Mouse (Mus musculus) splenic B cell, adult 2 months (primary cell): ENCODE results near the gene Gm20914.
"Not testable (repeated sequence)": the region's sequence is repeated elsewhere in the genome, so short reads cannot be mapped to it uniquely, and the experiment has no call there.

Experiments
- DNase-seq: peaks from one replicate; pipeline ENCODE4 v3.0.0-alpha.2; 2011; ENCODE audit warnings: low read depth, low spot score
- H3K27me3 ChIP-seq: 2 replicates; pipeline ENCODE4 v1.6.1; 2012; ENCODE audit warnings: mild to moderate bottlenecking, low read length, moderate library complexity, mixed read lengths; ENCODE audit not compliant: control insufficient read depth, poor library complexity, insufficient read depth, severe bottlenecking
- H3K36me3 ChIP-seq: 2 replicates; pipeline ENCODE4 v1.6.1; 2012; ENCODE audit warnings: mild to moderate bottlenecking, low read length, moderate library complexity, mixed read lengths; ENCODE audit not compliant: control insufficient read depth, poor library complexity, insufficient read depth, severe bottlenecking

Gene Gm20914

GRCm38 (mm10) chrY:5725678-5726077 is at the start of gene Gm20914:
Gene Gm20914, plus strand, starts transcription at chrY:5725978.
- DNase-seq, H3K36me3 ChIP-seq: not testable (repeated sequence)

More at GRCm38 (mm10) chrY:5725678-5726077, at the start of gene Gm20914:
- not testable (repeated sequence) for H3K27me3 ChIP-seq
